Comparison of ENCODE assay signal across 15 mouse cellular contexts in the genomic region with DNA sequence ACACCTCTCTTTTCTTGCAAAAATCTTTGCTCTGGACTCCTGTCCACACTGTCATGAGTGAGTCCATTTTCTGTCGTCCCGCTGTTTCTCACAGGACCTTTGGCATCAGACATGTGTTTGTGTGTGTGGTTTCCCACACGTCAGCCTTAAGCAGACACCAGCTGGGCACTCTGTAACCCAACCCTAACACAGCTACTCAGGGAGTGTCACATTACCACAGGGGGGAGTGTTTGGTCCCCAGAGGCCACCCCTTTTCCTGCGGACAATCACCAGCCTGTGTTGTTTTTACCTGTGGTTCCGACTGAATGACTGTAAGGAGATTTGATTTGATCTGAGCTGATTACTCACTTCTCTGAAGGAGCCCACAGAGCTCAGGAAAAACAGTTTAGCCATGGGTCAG. TPM values are rescaled to one million over a fixed set of nuclear protein-coding genes. Genes with fewer than 3 reads are reported as not detected.
DNase-seq lines count a peak whose midpoint lies in the region; ATAC-seq and TF ChIP-seq lines count a peak whose summit lies in the region.
"Had no signal": no experiment of that assay in that cellular context is flagged by ENCODE, and none has a peak within 500 bp of the region (broad histone marks: within the 10 kb centered on the region; RNA-seq: fewer than 3 reads in every experiment).

No protein-coding gene starts in this region.

- 0 out of 2 replicates have a peak, but pooled peaks have one; percentile 35 for TF ChIP-seq EP300 in ES-Bruce4 (IDR thresholded peaks at IDR 0.05; ENCODE audit: insufficient read depth, low read depth, low read length)

- H3K9ac ChIP-seq in lung, embryonic 14.5 days: no peak overlapping the region
- H3K9ac ChIP-seq in ES-Bruce4 (ENCODE audit: low read depth, poor library complexity, severe bottlenecking): no peak overlapping the region
- H3K9ac ChIP-seq: forebrain, embryonic 13.5 days; heart, embryonic 12.5 days had no signal

- ATAC-seq in lung, embryonic 14.5 days (ENCODE audit: insufficient read depth): peak; percentile 64
- peak; percentile 36 to 61; a peak in 3 of 4 replicates for ATAC-seq in hematopoietic stem cell, adult 5-6 weeks (replicated peaks in 1 of 2; ENCODE audit: insufficient read depth in 1 of 2, low FRiP score in 2 of 2, low TSS enrichment in 1 of 2, low read depth in 1 of 2, poor library complexity in 2 of 2, severe bottlenecking in 2 of 2)
- ATAC-seq: forebrain, embryonic 13.5 days had no signal

- TF ChIP-seq CTCF in lung, embryonic 14.5 days (IDR thresholded peaks at IDR 0.05; ENCODE audit: low read depth): no peak
- TF ChIP-seq CTCF in ES-Bruce4 (IDR thresholded peaks at IDR 0.05; ENCODE audit: low read depth, low read length): no peak

- H3K36me3 ChIP-seq in lung, embryonic 14.5 days (ENCODE audit: insufficient read depth): no peaks in the 10 kb centered on the region
- H3K36me3 ChIP-seq in ES-Bruce4 (ENCODE audit: control insufficient read depth, insufficient read depth, low read length, poor library complexity, severe bottlenecking): no peaks in the 10 kb centered on the region
- H3K36me3 ChIP-seq in myocyte (ENCODE audit: control insufficient read depth, insufficient read depth): no peaks in the 10 kb centered on the region
- H3K36me3 ChIP-seq: heart, embryonic 12.5 days had no signal

- no peak overlapping the region for H3ac ChIP-seq in myocyte (ENCODE audit: control insufficient read depth, insufficient read length)

- peaks cover 5% of the 10 kb centered on the region; the same call in 1 of the 2 replicates for H3K4me1 ChIP-seq in lung, embryonic 14.5 days (ENCODE audit: insufficient read depth)
- H3K4me1 ChIP-seq in ES-Bruce4 (ENCODE audit: control insufficient read depth, insufficient read depth, low read length): peaks cover 6% of the 10 kb centered on the region

- no peak overlapping the region for H3K4me2 ChIP-seq in lung, embryonic 14.5 days
- peak overlapping the region; percentile 51 for H3K4me2 ChIP-seq in myocyte (ENCODE audit: low read depth)
- H3K4me2 ChIP-seq: forebrain, embryonic 13.5 days; heart, embryonic 12.5 days had no signal

- no peaks in the 10 kb centered on the region for H3K79me2 ChIP-seq in myocyte (ENCODE audit: control insufficient read depth, insufficient read depth)

- TF ChIP-seq POLR2A in ES-Bruce4 (IDR thresholded peaks at IDR 0.05; ENCODE audit: insufficient read depth, low read length) (no peak), myocyte (IDR thresholded peaks at IDR 0.05; ENCODE audit: insufficient read length, low read depth) (no peak)

- intact Hi-C loops in heart, postnatal 10 days (cut with DNase I): no loop called here

- H3K27me3 ChIP-seq in lung, embryonic 14.5 days (ENCODE audit: insufficient read depth, low read length): no peaks in the 10 kb centered on the region
- H3K27me3 ChIP-seq in ES-Bruce4 (ENCODE audit: control insufficient read depth, insufficient read depth, low read length, poor library complexity, severe bottlenecking): no peaks in the 10 kb centered on the region
- peaks cover 4% of the 10 kb centered on the region for H3K27me3 ChIP-seq in myocyte (ENCODE audit: control insufficient read depth, insufficient read depth, insufficient read length)

- H3K4me3 ChIP-seq in lung, embryonic 14.5 days (ENCODE audit: low read depth, low read length): no peak overlapping the region
- H3K4me3 ChIP-seq in ES-Bruce4 (ENCODE audit: low read depth, low read length): no peak overlapping the region
- no peak overlapping the region for H3K4me3 ChIP-seq in myocyte
- H3K4me3 ChIP-seq: forebrain, embryonic 13.5 days; heart, embryonic 12.5 days had no signal

- H3K27ac ChIP-seq in lung, embryonic 14.5 days (ENCODE audit: low read depth): no peak overlapping the region
- no peak overlapping the region for H3K27ac ChIP-seq in ES-Bruce4 (ENCODE audit: insufficient read depth, low read length)
- H3K27ac ChIP-seq: forebrain, embryonic 13.5 days had no signal

- peak; percentile 31 for DNase-seq in lung, embryonic 14.5 days
- no peak for DNase-seq in lung, postnatal 4 days
- DNase-seq in heart, postnatal 10 days: no peak
- no peak for DNase-seq in right cerebral cortex, postnatal 14 days
- no peak for DNase-seq in layer of hippocampus, postnatal 14 days (ENCODE audit: low spot score in 2 of 2)
- DNase-seq: adrenal gland, adult 8-10 months; cerebellum, adult 18-20 months; left cerebral cortex, postnatal 4 days; midbrain, embryonic 14.5 days had no signal

- 7% methylated on average over 5 of the region's 5 CpGs for WGBS in lung, embryonic 14.5 days

- no peaks in the 10 kb centered on the region for H3K9me3 ChIP-seq in lung, embryonic 14.5 days (ENCODE audit: low read depth, low read length)
- H3K9me3 ChIP-seq in ES-Bruce4 (replicated peaks; ENCODE audit: control insufficient read depth, insufficient read depth, low read length, poor library complexity, severe bottlenecking): no peaks in the 10 kb centered on the region
- H3K9me3 ChIP-seq: forebrain, embryonic 13.5 days had no signal

TF ChIP-seq in myocyte, 11 proteins besides CTCF, POLR2A, EP300 and RAD21:
- TF ChIP-seq MAX (IDR thresholded peaks at IDR 0.05; ENCODE audit: low read depth) (no peak), REST (IDR thresholded peaks at IDR 0.05; ENCODE audit: insufficient read depth, insufficient read length) (no peak), SRF (IDR thresholded peaks at IDR 0.05; ENCODE audit: control insufficient read depth, insufficient read length, low read depth) (no peak), TCF12 (IDR thresholded peaks at IDR 0.05; ENCODE audit: insufficient read depth, poor library complexity, severe bottlenecking) (peak; percentile 62), MYOD1 (IDR thresholded peaks at IDR 0.05; ENCODE audit: control insufficient read depth in 1 of 3, insufficient read length in 2 of 3, low read depth in 2 of 3) (peak in 2 of 3 experiments; percentile 75 to 85), MYOG (IDR thresholded peaks at IDR 0.05; ENCODE audit: control insufficient read depth in 1 of 3, insufficient read depth in 1 of 3, insufficient read length in 2 of 3, low read depth in 2 of 3) (peak in 2 of 3 experiments; percentile 39 to 86)

RNA-seq across cellular contexts. Expression of gene Clmn, which starts 39.3 kb away (rescaled TPM):
- polyA plus RNA-seq in lung, embryonic 14.5 days (2014; fragmentation: Nextera tagmentation; extraction: Ambion mirVana): 2.1 and 2.8 TPM in 2 replicates
- polyA plus RNA-seq in ES-Bruce4 (2011; ENCODE audit: insufficient read depth, insufficient read length, low read depth, missing spikeins): 11.0 and 14.8 TPM in 2 replicates
- 0.38 and 0.55 TPM in 2 replicates for total RNA-seq in hematopoietic stem cell, adult 5-6 weeks (2017)
- 0.07 TPM for polyA plus RNA-seq in myocyte (2012; fragmentation: generic; extraction: Trizol)
- total RNA-seq in heart, postnatal 10 days (2021): 1 to 10 TPM; 1.5 to 1.8 TPM
- total RNA-seq in layer of hippocampus, postnatal 14 days (2021): 10 to 100 TPM; 67.8 to 72.5 TPM
- total RNA-seq: MEL had no signal

Comparison
In these comparisons a context has a peak if more than half of its experiments do, and no peak if none do; other contexts are left out.
1. RNA of gene Clmn, which starts 39.3 kb away (total RNA-seq): 67.8 to 72.5 TPM in layer of hippocampus, postnatal 14 days; 1.5 to 1.8 TPM in heart, postnatal 10 days and 0.38 to 0.55 TPM in hematopoietic stem cell, adult 5-6 weeks; every median in the first group is over 10 times any median in the second.